24 mouse cellular contexts compared by ENCODE assay signal in the genomic region with DNA sequence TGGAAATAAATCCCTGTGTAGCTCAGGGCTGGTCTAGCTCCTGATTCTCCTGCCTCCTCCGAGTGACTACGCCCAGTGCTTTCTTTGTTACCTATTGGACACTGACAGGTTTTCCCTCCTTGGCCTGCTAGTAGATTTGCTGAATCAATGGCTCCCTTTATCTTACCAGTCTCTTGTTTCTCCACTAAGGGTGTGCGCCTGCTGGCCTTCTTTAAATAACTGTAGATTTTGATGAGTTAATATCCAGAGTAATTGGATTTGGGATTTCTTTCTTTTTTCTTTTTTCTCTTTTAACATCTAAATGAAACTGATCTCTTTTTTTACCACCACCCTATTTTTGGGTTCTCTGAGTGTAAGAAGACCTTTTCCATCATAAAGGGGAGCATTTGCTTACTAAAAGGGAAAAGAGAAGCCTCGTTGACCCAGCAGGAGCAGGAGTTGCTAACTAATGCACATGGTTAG. TPM values are rescaled to one million over a fixed set of nuclear protein-coding genes. Genes with fewer than 3 reads are reported as not detected.
DNase-seq lines count a peak whose midpoint lies in the region; ATAC-seq lines count a peak whose summit lies in the region.
"Had no signal": no experiment of that assay in that cellular context is flagged by ENCODE, and none has a peak within 500 bp of the region (broad histone marks: within the 10 kb centered on the region; RNA-seq: fewer than 3 reads in every experiment).

No protein-coding gene starts in this region.

- H3K36me3 ChIP-seq in midbrain, embryonic 11.5 days (ENCODE audit: control insufficient read depth, insufficient read depth, low read length), result no peaks in the 10 kb centered on the region
- H3K36me3 ChIP-seq in midbrain, embryonic 16.5 days (ENCODE audit: control insufficient read depth, insufficient read depth, low read length), result no peaks in the 10 kb centered on the region
- H3K36me3 ChIP-seq: forebrain, embryonic 15.5 days; hindbrain, embryonic 13.5 days had no signal

- peak; percentile 72 for DNase-seq in midbrain, embryonic 11.5 days (ENCODE audit: low spot score, missing footprints)
- DNase-seq in ES-CJ7 (ENCODE audit: low read depth, low spot score), result peak; percentile 97
- peak; percentile 98 for DNase-seq in R1 (ENCODE audit: low read depth, low spot score)
- DNase-seq in lung, postnatal 4 days, result no peak
- no peak for DNase-seq in testis, postnatal 14 days (ENCODE audit: low spot score)
- DNase-seq: adrenal gland, postnatal 10 days; adrenal gland, postnatal 36 days; cerebellum, adult 18-20 months; cerebellum, adult 9-10 months; cerebellum, postnatal 14 days; gastrocnemius, postnatal 10 days; gastrocnemius, postnatal 36 days; heart, postnatal 10 days; heart, postnatal 36 days had no signal

- H3K4me2 ChIP-seq in midbrain, embryonic 11.5 days, result no peak overlapping the region
- H3K4me2 ChIP-seq in midbrain, embryonic 16.5 days (ENCODE audit: low read length), result no peak overlapping the region
- H3K4me2 ChIP-seq: forebrain, embryonic 15.5 days; heart, embryonic 12.5 days; heart, embryonic 15.5 days; hindbrain, embryonic 13.5 days; intestine, embryonic 15.5 days had no signal

- H3K9ac ChIP-seq in midbrain, embryonic 11.5 days (ENCODE audit: low read length), result no peak overlapping the region
- H3K9ac ChIP-seq in midbrain, embryonic 16.5 days (ENCODE audit: low read depth, low read length), result no peak overlapping the region
- H3K9ac ChIP-seq: forebrain, embryonic 15.5 days; heart, embryonic 12.5 days; heart, embryonic 15.5 days; hindbrain, embryonic 13.5 days; intestine, embryonic 15.5 days had no signal

- H3K4me1 ChIP-seq in midbrain, embryonic 11.5 days (ENCODE audit: control insufficient read depth, insufficient read depth, low read length), result peaks cover 3% of the 10 kb centered on the region; the same call in 1 of the 2 replicates
- peaks cover 3% of the 10 kb centered on the region; the same call in 1 of the 2 replicates for H3K4me1 ChIP-seq in midbrain, embryonic 16.5 days (ENCODE audit: control insufficient read depth, insufficient read depth, low read length)
- H3K4me1 ChIP-seq: forebrain, embryonic 15.5 days; hindbrain, embryonic 13.5 days; intestine, embryonic 15.5 days had no signal

- no peak overlapping the region for H3K4me3 ChIP-seq in midbrain, embryonic 11.5 days (ENCODE audit: low read depth, low read length)
- no peak overlapping the region for H3K4me3 ChIP-seq in midbrain, embryonic 16.5 days (ENCODE audit: low read depth, low read length)
- H3K4me3 ChIP-seq: forebrain, embryonic 15.5 days; heart, embryonic 12.5 days; heart, embryonic 15.5 days; hindbrain, embryonic 10.5 days; hindbrain, embryonic 13.5 days; intestine, embryonic 15.5 days had no signal

- no peak for ATAC-seq in midbrain, embryonic 11.5 days (ENCODE audit: low FRiP score)
- no peak for ATAC-seq in midbrain, embryonic 16.5 days
- ATAC-seq: CD4-positive, CD25-positive, alpha-beta regulatory T cell, adult 4 months; forebrain, embryonic 15.5 days; hindbrain, embryonic 16.5 days; intestine, embryonic 15.5 days had no signal

- H3K9me3 ChIP-seq in midbrain, embryonic 11.5 days (ENCODE audit: control insufficient read depth, low read length), result no peaks in the 10 kb centered on the region
- H3K9me3 ChIP-seq in midbrain, embryonic 16.5 days (replicated peaks; ENCODE audit: control insufficient read depth, low read length, poor library complexity, severe bottlenecking), result no peaks in the 10 kb centered on the region
- H3K9me3 ChIP-seq: forebrain, embryonic 15.5 days; heart, embryonic 15.5 days; hindbrain, embryonic 10.5 days; hindbrain, embryonic 13.5 days; intestine, embryonic 15.5 days had no signal

- H3K27me3 ChIP-seq in midbrain, embryonic 11.5 days (ENCODE audit: control insufficient read depth, insufficient read depth, low read length), result no peaks in the 10 kb centered on the region
- no peaks in the 10 kb centered on the region; the same call in 1 of the 2 replicates for H3K27me3 ChIP-seq in midbrain, embryonic 16.5 days (ENCODE audit: control insufficient read depth, insufficient read depth, low read depth, low read length)
- H3K27me3 ChIP-seq: forebrain, embryonic 15.5 days; heart, embryonic 12.5 days; heart, embryonic 15.5 days; hindbrain, embryonic 13.5 days; intestine, embryonic 15.5 days had no signal

- WGBS in midbrain, embryonic 11.5 days, result 37% methylated on average over 4 of the region's 4 CpGs
- 27% methylated on average over 4 of the region's 4 CpGs for WGBS in midbrain, embryonic 16.5 days

- H3K27ac ChIP-seq in midbrain, embryonic 11.5 days (ENCODE audit: low read depth, low read length), result no peak overlapping the region
- no peak overlapping the region for H3K27ac ChIP-seq in midbrain, embryonic 16.5 days (ENCODE audit: low read length)
- H3K27ac ChIP-seq: forebrain, embryonic 15.5 days; heart, embryonic 15.5 days; hindbrain, embryonic 10.5 days; hindbrain, embryonic 13.5 days; intestine, embryonic 15.5 days had no signal

RNA-seq across cellular contexts. Expression of a gene that starts 14.7 kb away (rescaled TPM):
- polyA plus RNA-seq in midbrain, embryonic 11.5 days (2014; fragmentation: Nextera tagmentation; extraction: Ambion mirVana), result 22.0 and 23.2 TPM in 2 replicates
- 13.5 and 15.1 TPM in 2 replicates for polyA plus RNA-seq in midbrain, embryonic 16.5 days (2015; fragmentation: Nextera tagmentation; extraction: Ambion mirVana)

RNA-seq across cellular contexts. Expression of a gene that starts 50.3 kb away (rescaled TPM):
- 0.10 TPM in 2 replicates for polyA plus RNA-seq in midbrain, embryonic 11.5 days (2014; fragmentation: Nextera tagmentation; extraction: Ambion mirVana)
- polyA plus RNA-seq in midbrain, embryonic 16.5 days (2015; fragmentation: Nextera tagmentation; extraction: Ambion mirVana), result not detected in 2 replicates
- polyA plus RNA-seq: embryonic facial prominence, embryonic 14.5 days; forebrain, embryonic 15.5 days; hindbrain, embryonic 13.5 days; hindbrain, embryonic 16.5 days had no signal

Comparison
In these comparisons a context has a peak if more than half of its experiments do, and no peak if none do; other contexts are left out.
1. DNase-seq: peak in midbrain, embryonic 11.5 days (single experiment), ES-CJ7 (single experiment) and R1 (single experiment); none in lung, postnatal 4 days (0 of 2) and testis, postnatal 14 days (single experiment).